Mouse (Mus musculus) stomach, postnatal 0 days (tissue): ENCODE results near the gene Srsf1.

Source experiments
- CTCF ChIP-seq: IDR thresholded peaks from 2 replicates; pipeline ENCODE4 v1.5.1; 2016; ENCODE audit warnings: antibody characterized with exemption, low read depth, mild to moderate bottlenecking, moderate library complexity
- EP300 ChIP-seq: optimal IDR thresholded peaks from 2 replicates; pipeline ENCODE3; 2016; ENCODE audit warnings: antibody characterized with exemption

DNA sequence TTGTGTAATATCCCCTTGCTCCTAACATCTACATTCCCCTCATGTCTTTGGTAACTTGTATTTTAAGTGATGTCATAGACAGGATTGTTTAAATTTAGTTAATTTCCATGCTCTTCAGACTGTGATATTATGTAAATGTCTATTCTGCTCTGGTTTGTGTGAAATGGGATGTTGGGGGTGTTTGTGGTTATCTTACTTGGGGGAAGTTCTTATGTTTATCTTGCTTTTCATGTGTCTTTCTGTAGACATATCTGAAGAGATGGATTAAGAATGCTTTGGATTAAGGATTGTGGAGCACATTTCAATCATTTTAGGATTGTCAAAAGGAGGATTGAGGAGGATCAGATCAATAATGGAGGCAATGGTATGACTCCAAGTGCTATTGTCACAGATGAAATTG, 2.6 kb downstream of the Srsf1 start:
- no peak for TF ChIP-seq CTCF
- TF ChIP-seq EP300 = no peak
